13 mouse cellular contexts compared by ENCODE assay signal in genomic region chr1:80010724-80011123, GRCm38 (mm10).
A peak's percentile ranks its signal among the peaks of the same experiment; 100 is the strongest.
DNase-seq lines count a peak whose midpoint lies in the region; ATAC-seq and TF ChIP-seq lines count a peak whose summit lies in the region.
"Had no signal": no experiment of that assay in that cellular context is flagged by ENCODE, and none has a peak within 500 bp of the region (broad histone marks: within the 10 kb centered on the region; RNA-seq: fewer than 3 reads in every experiment).

No protein-coding gene starts in this region.

- no peak overlapping the region for H3K27ac ChIP-seq in hindbrain, postnatal 0 days
- no peak overlapping the region for H3K27ac ChIP-seq in hindbrain, embryonic 10.5 days
- H3K27ac ChIP-seq in lung, embryonic 14.5 days (ENCODE audit: low read depth) = peak overlapping the region; percentile 32
- peak overlapping the region; percentile 16; the same call in 1 of the 2 replicates for H3K27ac ChIP-seq in heart, embryonic 15.5 days
- H3K27ac ChIP-seq: midbrain, embryonic 15.5 days had no signal

- intact Hi-C loops in heart, postnatal 14 days (cut with DNase I) = no loop called here

- no peaks in the 10 kb centered on the region for H3K4me1 ChIP-seq in hindbrain, postnatal 0 days (ENCODE audit: insufficient read depth, low read length)
- no peaks in the 10 kb centered on the region for H3K4me1 ChIP-seq in hindbrain, embryonic 10.5 days (replicated peaks)
- H3K4me1 ChIP-seq in lung, embryonic 14.5 days (ENCODE audit: insufficient read depth) = no peaks in the 10 kb centered on the region; the same call in 1 of the 2 replicates
- H3K4me1 ChIP-seq in heart, embryonic 15.5 days (replicated peaks) = no peaks in the 10 kb centered on the region

- WGBS in hindbrain, postnatal 0 days = 32% methylated on average over 4 of the region's 4 CpGs
- WGBS in hindbrain, embryonic 10.5 days = 59% methylated on average over 4 of the region's 4 CpGs
- 19% methylated on average over 4 of the region's 4 CpGs for WGBS in lung, embryonic 14.5 days
- WGBS in heart, embryonic 15.5 days = 39% methylated on average over 4 of the region's 4 CpGs

- no peaks in the 10 kb centered on the region for H3K36me3 ChIP-seq in hindbrain, postnatal 0 days (ENCODE audit: insufficient read depth, low read length)
- H3K36me3 ChIP-seq in hindbrain, embryonic 10.5 days = no peaks in the 10 kb centered on the region
- no peaks in the 10 kb centered on the region for H3K36me3 ChIP-seq in lung, embryonic 14.5 days (ENCODE audit: insufficient read depth)
- H3K36me3 ChIP-seq in heart, embryonic 15.5 days = no peaks in the 10 kb centered on the region
- H3K36me3 ChIP-seq: midbrain, embryonic 15.5 days had no signal

- no peak for DNase-seq in hindbrain, postnatal 0 days (ENCODE audit: low spot score)
- no peak for DNase-seq in hindbrain, embryonic 10.5 days (ENCODE audit: low spot score)
- DNase-seq in lung, embryonic 14.5 days = peak; percentile 87
- DNase-seq in lung, postnatal 36 days = no peak
- peak; percentile 31 to 34 for DNase-seq in heart, postnatal 14 days
- DNase-seq in embryo, embryonic 9.5 days (ENCODE audit: extremely low spot score) = no peak
- DNase-seq: cerebellum, postnatal 14 days; forebrain, postnatal 0 days; gastrocnemius, postnatal 14 days; kidney, postnatal 36 days; right cerebral cortex, postnatal 14 days had no signal

- no peak for TF ChIP-seq CTCF in hindbrain, postnatal 0 days (IDR thresholded peaks at IDR 0.05; ENCODE audit: low read depth)
- TF ChIP-seq CTCF in lung, embryonic 14.5 days (IDR thresholded peaks at IDR 0.05; ENCODE audit: low read depth) = no peak

- H3K9ac ChIP-seq in hindbrain, postnatal 0 days (replicated peaks; ENCODE audit: low read length) = no peak overlapping the region
- H3K9ac ChIP-seq in lung, embryonic 14.5 days = no peak overlapping the region
- no peak overlapping the region for H3K9ac ChIP-seq in heart, embryonic 15.5 days
- H3K9ac ChIP-seq: forebrain, postnatal 0 days; midbrain, embryonic 15.5 days had no signal

- 0 out of 2 replicates have a peak, but pooled peaks have one; percentile 43 for ATAC-seq in hindbrain, postnatal 0 days
- peak; percentile 99 for ATAC-seq in lung, embryonic 14.5 days (ENCODE audit: insufficient read depth)
- peak; percentile 55; the same call in 1 of the 2 replicates for ATAC-seq in heart, embryonic 15.5 days (replicated peaks; ENCODE audit: insufficient number of reproducible peaks, insufficient read depth, low FRiP score, low read depth)
- ATAC-seq: forebrain, postnatal 0 days; midbrain, embryonic 15.5 days had no signal

- no peaks in the 10 kb centered on the region for H3K27me3 ChIP-seq in hindbrain, postnatal 0 days (ENCODE audit: insufficient read depth, low read length)
- no peaks in the 10 kb centered on the region for H3K27me3 ChIP-seq in hindbrain, embryonic 10.5 days (ENCODE audit: insufficient read depth, poor library complexity, severe bottlenecking)
- H3K27me3 ChIP-seq in lung, embryonic 14.5 days (ENCODE audit: insufficient read depth, low read length) = no peaks in the 10 kb centered on the region
- no peaks in the 10 kb centered on the region for H3K27me3 ChIP-seq in heart, embryonic 15.5 days
- H3K27me3 ChIP-seq: midbrain, embryonic 15.5 days had no signal

- no peaks in the 10 kb centered on the region for H3K9me3 ChIP-seq in hindbrain, postnatal 0 days (ENCODE audit: low read length)
- H3K9me3 ChIP-seq in hindbrain, embryonic 10.5 days = no peaks in the 10 kb centered on the region
- H3K9me3 ChIP-seq in lung, embryonic 14.5 days (ENCODE audit: low read depth, low read length) = no peaks in the 10 kb centered on the region
- no peaks in the 10 kb centered on the region for H3K9me3 ChIP-seq in heart, embryonic 15.5 days (replicated peaks)
- H3K9me3 ChIP-seq: midbrain, embryonic 15.5 days had no signal

- no peak overlapping the region for H3K4me3 ChIP-seq in hindbrain, postnatal 0 days (ENCODE audit: low read length)
- no peak overlapping the region for H3K4me3 ChIP-seq in hindbrain, embryonic 10.5 days
- H3K4me3 ChIP-seq in lung, embryonic 14.5 days (ENCODE audit: low read depth, low read length) = no peak overlapping the region
- no peak overlapping the region for H3K4me3 ChIP-seq in heart, embryonic 15.5 days
- H3K4me3 ChIP-seq: midbrain, embryonic 15.5 days had no signal

- no peak overlapping the region for H3K4me2 ChIP-seq in hindbrain, postnatal 0 days (ENCODE audit: low read depth, low read length)
- H3K4me2 ChIP-seq in lung, embryonic 14.5 days = no peak overlapping the region
- H3K4me2 ChIP-seq in heart, embryonic 15.5 days = no peak overlapping the region
- H3K4me2 ChIP-seq: midbrain, embryonic 15.5 days had no signal

Comparison
In these comparisons a context has a peak if more than half of its experiments do, and no peak if none do; other contexts are left out.
1. DNase-seq: peak in lung, embryonic 14.5 days (single experiment) and heart, postnatal 14 days (2 of 2); none in hindbrain, postnatal 0 days (single experiment), hindbrain, embryonic 10.5 days (single experiment), lung, postnatal 36 days (single experiment) and embryo, embryonic 9.5 days (single experiment).
2. ATAC-seq: peak in every context shown above with its lines; median percentile 99 in lung, embryonic 14.5 days; 55 in heart, embryonic 15.5 days; 43 in hindbrain, postnatal 0 days.
3. H3K27ac ChIP-seq: peak in lung, embryonic 14.5 days (single experiment) and heart, embryonic 15.5 days (single experiment); none in hindbrain, postnatal 0 days (single experiment) and hindbrain, embryonic 10.5 days (single experiment).